Mouse (Mus musculus) megakaryocyte progenitor cell, adult 5-6 weeks (primary cell): ENCODE results near the gene Gm20532. TPM values are rescaled to one million over a fixed set of nuclear protein-coding genes. Genes with fewer than 3 reads are reported as not detected.

ENCODE experiments used
- ATAC-seq: replicated peaks from 2 replicates; pipeline ENCODE4 v1.8.0; 2016; ENCODE audit warnings: mild to moderate bottlenecking, moderate TSS enrichment, inconsistent platforms; ENCODE audit not compliant: poor library complexity
- total RNA-seq, 2 experiments: library from RNA; stranded (forward) in 1 of 2; stranded (reverse) in 1 of 2; fragments of 157-497, 149-512 nt in 1 of 2; fragments of 200-1000 nt in 1 of 2; gene quantifications; 2 replicates each; pipeline versions ENCODE4 v1.2.3 to v1.2.4; 2015 to 2017

Gene Gm20532
- total RNA-seq, 2 experiments from 2014 or later, result not detected

GRCm38 (mm10) chr2:26639838-26640830 lies 53.7 kb downstream of the Gm20532 start:
- ATAC-seq, result peak; percentile 77

DNA sequence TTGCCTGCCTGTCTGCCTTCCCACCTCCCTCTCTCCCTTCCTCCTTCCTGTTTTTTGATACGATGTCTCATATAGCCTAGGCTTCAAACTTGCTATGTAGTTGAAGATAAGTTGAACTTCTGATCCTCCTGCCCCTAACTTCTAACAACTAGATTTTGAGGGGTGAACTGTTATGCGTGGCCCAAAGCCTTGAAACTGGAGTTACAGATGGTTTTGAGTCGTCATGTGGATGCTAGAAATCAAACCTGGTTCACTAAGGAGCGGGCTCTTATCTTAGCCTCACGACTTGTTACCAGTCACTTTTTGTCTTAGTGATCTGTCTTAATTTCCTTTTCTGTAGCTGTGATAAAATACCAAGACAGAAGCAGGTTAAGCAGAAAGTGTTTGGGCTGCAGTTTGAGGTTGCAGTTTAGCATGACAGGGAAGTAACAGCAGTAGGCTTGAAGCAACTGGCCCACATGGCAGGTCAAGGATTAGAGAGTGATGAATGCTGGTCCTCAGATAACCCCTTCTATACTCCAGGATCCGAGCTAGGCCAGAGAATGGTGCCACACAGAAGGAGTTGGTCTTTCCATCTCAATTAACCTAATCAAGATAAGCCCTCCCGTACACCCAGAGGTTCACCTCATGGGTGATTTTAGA lies 54.7 kb downstream of the Gm20532 start:
- no peak for ATAC-seq

DNA sequence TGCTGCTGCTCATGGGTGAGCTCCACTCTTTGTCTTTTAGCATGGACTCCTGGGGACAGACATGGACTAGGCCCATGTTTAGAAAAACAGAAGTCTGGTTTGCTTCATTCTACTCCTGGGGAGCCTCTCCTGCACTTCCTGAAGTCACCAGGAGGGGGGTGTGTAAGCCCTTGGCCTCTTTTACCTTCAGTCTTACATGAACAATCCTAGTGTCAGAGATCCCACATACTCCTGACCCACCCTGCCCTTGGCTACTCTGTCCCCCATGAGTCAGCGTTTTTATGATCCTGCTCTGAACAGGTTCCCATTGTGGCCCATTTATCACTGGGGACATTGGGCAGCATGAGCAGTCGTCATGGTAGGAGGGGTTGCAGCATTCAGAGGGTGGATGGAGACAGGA lies 57.5 kb downstream of the Gm20532 start:
- ATAC-seq, result peak; percentile 35

GRCm38 (mm10) chr2:26646643-26647293 lies 60.3 kb downstream of the Gm20532 start:
- peak; percentile 99 for ATAC-seq

- ATAC-seq, result no peak
Measured at GRCm38 (mm10) chr2:26654687-26655086, 68.2 kb downstream of the Gm20532 start.

GRCm38 (mm10) chr2:26657426-26657825 lies 71.0 kb downstream of the Gm20532 start:
- ATAC-seq, result no peak

- ATAC-seq, result peak; percentile 66; the same call in 1 of the 2 replicates
Measured at GRCm38 (mm10) chr2:26661143-26661752, 74.8 kb downstream of the Gm20532 start.

DNA sequence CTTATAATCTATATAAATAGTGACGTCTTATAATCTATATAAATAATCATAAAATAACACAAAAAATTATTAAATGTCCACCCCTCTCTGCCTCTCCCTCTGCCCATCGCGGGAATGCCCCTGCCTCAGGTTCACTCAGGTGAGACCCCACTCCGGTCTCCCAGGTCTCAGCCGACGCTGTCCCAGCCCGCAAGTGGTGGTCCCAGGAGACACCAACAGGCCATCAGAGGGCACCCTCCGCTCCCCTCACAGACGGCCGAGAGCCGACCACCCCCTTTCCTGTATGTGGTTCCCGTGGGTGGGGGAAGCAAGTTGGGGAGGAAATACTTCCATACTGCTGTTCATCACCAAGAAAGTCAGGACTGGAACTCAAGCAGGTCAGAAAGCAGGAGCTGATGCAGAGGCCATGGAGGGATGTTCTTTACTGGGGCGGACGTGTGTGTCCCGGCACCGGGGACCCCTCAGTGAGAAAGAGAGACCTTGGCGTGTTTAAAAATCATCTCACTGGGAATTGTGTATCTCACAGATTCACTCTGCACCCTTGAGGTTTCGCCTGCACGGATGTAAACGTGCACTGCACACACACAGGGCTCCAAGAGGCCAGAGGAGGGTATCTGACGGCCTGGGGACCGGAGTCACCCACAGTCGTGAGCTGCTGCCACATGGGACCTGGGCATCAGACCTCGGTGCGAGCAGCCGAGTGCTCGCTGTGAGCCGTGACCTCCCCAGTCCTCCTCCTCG lies 75.5 kb downstream of the Gm20532 start:
- no peak for ATAC-seq

GRCm38 (mm10) chr2:26662509-26662882 lies 76.1 kb downstream of the Gm20532 start:
- ATAC-seq, result no peak

DNA sequence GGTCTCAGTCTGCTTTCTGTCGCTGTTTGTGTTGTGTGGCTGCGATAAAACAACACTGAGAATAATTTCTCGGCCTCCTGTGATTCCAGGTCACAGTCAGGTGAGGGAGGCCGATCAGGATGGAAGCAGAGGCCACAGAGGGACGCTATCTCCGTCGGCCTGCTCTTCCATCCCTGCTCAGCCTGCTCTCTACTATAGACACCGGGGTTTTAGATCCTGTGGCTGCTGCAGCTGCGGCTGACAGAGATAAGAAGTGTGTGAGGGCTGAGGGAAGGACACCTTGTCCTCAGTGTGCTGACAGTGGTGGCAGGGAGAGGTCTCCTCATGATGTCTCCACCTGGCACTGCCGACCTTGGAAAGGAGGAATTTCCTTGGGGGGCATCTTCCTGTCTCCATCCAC lies 76.7 kb downstream of the Gm20532 start:
- ATAC-seq, result peak; percentile 63

DNA sequence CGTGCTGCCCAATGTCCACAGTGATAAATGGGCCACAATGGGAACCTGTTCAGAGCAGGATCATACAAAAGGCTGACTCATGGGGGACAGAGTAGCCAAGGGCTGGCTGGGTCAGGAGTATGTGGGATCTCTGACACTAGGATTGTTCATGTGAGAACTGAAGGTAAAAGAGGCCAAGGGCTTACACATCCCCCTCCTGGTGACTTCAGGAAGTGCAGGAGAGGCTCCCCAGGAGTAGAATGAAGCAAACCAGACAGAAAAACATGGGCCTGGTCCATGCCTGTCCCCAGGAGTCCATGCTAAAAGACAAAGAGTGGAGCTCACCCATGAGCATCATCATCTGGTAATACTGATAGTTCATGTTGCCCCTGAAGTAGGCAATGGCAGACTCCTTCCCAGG lies 77.1 kb downstream of the Gm20532 start:
- peak; percentile 87 for ATAC-seq

DNA sequence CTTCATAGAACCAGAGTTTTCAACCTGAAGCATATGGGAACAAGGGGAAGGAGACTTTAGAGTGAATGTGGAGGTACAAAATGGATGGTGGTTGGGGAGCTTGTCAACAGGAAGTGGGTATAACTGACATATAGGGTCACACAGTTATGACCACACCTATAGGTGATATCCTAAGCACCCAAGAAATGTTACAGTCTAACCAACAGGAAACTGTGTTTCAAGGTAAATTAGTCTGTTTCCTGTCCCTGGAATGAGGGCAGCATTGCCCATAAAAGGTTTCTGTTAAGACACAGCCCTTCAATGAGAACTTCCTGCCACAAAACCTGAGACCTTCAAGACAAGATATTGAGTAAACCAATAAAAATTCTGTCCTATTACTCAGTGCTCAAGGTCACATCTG lies 82.3 kb downstream of the Gm20532 start:
- peak; percentile 69 for ATAC-seq

DNA sequence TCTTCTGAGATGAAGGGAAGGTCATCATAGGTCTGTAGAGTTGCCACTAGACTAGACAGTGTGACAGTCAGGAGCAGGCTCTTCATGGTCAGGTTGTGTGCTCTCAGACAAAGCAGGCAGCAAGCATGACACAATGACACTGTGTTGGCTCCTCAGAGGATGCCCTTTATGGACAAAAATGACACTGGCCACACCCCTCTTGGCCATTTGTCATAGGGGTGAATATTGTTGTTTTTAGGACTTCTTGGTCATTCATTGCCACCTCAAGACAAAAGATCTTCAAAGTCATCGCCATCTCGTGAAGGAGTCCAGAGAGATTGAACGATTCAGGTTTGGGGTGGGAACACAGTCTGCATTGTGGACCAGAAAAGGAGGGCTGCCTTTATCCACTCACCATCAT lies 84.7 kb downstream of the Gm20532 start, which contains the start of gene Lcn4:
Lcn4 (minus strand) TSS at position 101 of the 400 bp plus-strand sequence.
- no peak for ATAC-seq

Other genes starting within 250 kb of the Gm20532 start
- 6.4 and 6.8 TPM in 2 replicates for gene Dnlz, start 234.5 kb upstream of the Gm20532 start, total RNA-seq (2015)
- 5.8 and 6.9 TPM in 2 replicates for gene Dnlz, start 234.5 kb upstream of the Gm20532 start, total RNA-seq (2017)
- 27.3 and 33.3 TPM in 2 replicates for gene Card9, start 225.7 kb upstream of the Gm20532 start, total RNA-seq (2015)
- 99.2 and 121 TPM in 2 replicates for gene Card9, start 225.7 kb upstream of the Gm20532 start, total RNA-seq (2017)
- 15.6 and 23.2 TPM in 2 replicates for gene Snapc4, start 206.0 kb upstream of the Gm20532 start, total RNA-seq (2015)
- gene Snapc4, start 206.0 kb upstream of the Gm20532 start, total RNA-seq (2017), result 35.6 and 41.8 TPM in 2 replicates
- 44.4 and 53.5 TPM in 2 replicates for gene Entr1, start 197.3 kb upstream of the Gm20532 start, total RNA-seq (2015)
- 33.6 and 37.9 TPM in 2 replicates for gene Entr1, start 197.3 kb upstream of the Gm20532 start, total RNA-seq (2017)
- gene Pmpca, start 197.3 kb upstream of the Gm20532 start, total RNA-seq (2015), result 36.7 and 50.1 TPM in 2 replicates
- 52.8 and 62.4 TPM in 2 replicates for gene Pmpca, start 197.3 kb upstream of the Gm20532 start, total RNA-seq (2017)
- 13.5 and 13.9 TPM in 2 replicates for gene Inpp5e, start 177.4 kb upstream of the Gm20532 start, total RNA-seq (2015)
- 5.3 and 7.1 TPM in 2 replicates for gene Inpp5e, start 177.4 kb upstream of the Gm20532 start, total RNA-seq (2017)
- 33.9 and 48.3 TPM in 2 replicates for gene Sec16a, start 141.4 kb upstream of the Gm20532 start, total RNA-seq (2015)
- gene Sec16a, start 141.4 kb upstream of the Gm20532 start, total RNA-seq (2017), result 23.9 and 29.7 TPM in 2 replicates
- gene Notch1, start 70.0 kb upstream of the Gm20532 start, total RNA-seq (2015), result 15.5 and 19.0 TPM in 2 replicates
- gene Notch1, start 70.0 kb upstream of the Gm20532 start, total RNA-seq (2017), result 8.8 and 9.3 TPM in 2 replicates
- 29.9 and 58.3 TPM in 2 replicates for gene Egfl7, start 6.6 kb upstream of the Gm20532 start, total RNA-seq (2015)
- 24.6 and 24.9 TPM in 2 replicates for gene Egfl7, start 6.6 kb upstream of the Gm20532 start, total RNA-seq (2017)
- gene Agpat2, start 17.8 kb downstream of the Gm20532 start, total RNA-seq (2015), result 47.8 and 50.3 TPM in 2 replicates
- 43.5 and 52.3 TPM in 2 replicates for gene Agpat2, start 17.8 kb downstream of the Gm20532 start, total RNA-seq (2017)
- gene Fam69b, start 41.8 kb downstream of the Gm20532 start, total RNA-seq (2015), result 2.8 and 4.8 TPM in 2 replicates
- gene Fam69b, start 41.8 kb downstream of the Gm20532 start, total RNA-seq (2017), result 9.2 and 9.4 TPM in 2 replicates
- gene Lcn4, start 84.6 kb downstream of the Gm20532 start, total RNA-seq (2015), result 0.30 and 1.6 TPM in 2 replicates
- not detected in 2 replicates for gene Lcn4, start 84.6 kb downstream of the Gm20532 start, total RNA-seq (2017)